In the genomic region with DNA sequence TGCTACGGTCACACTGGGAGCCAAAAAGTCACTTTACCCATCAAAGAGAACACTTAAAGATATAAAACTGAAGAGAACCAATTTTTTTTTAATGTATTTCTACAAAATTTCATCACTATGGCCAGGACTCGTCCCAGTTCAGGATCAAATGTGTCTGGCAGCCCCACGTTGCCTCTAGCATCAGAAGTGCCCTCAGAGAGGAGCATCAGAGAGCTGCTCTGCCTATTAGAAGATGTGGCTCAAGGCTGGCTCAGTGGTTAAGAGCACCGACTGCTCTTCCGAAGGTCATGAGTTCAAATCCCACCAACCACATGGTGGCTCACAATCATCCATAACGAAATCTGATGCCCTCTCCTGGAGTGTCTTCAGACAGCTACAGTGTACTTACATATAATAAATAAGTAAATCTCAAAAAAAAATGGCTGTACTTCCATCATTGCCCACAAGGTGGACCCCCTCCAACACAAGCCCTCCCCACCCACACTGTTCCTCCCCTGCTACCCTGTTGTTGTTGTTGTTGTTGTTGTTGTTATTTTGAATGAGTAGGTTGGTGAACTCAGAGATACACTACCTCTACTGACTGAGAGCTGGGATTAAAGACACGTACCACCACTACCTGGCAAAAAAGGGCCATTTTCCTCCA, we compare ENCODE assay signal across 8 mouse cellular contexts. TPM values are rescaled to one million over a fixed set of nuclear protein-coding genes. Genes with fewer than 3 reads are reported as not detected.
DNase-seq lines count a peak whose midpoint lies in the region; ATAC-seq and TF ChIP-seq lines count a peak whose summit lies in the region.

No protein-coding gene starts in this region.

- no peak for TF ChIP-seq POLR2A in ES-Bruce4 (IDR thresholded peaks at IDR 0.05; ENCODE audit: insufficient read depth, low read length)
- no peak for TF ChIP-seq POLR2A in lung, adult 2 months (IDR thresholded peaks at IDR 0.05; ENCODE audit: borderline replicate concordance, extremely low read depth, low read depth, low read length)

- no peak overlapping the region for H3K4me2 ChIP-seq in kidney, postnatal 0 days (ENCODE audit: low read length)
- no peak overlapping the region for H3K4me2 ChIP-seq in kidney, embryonic 16.5 days (replicated peaks; ENCODE audit: low read depth, low read length)
- H3K4me2 ChIP-seq in heart, embryonic 13.5 days = peak overlapping the region; percentile 79

- H3K4me3 ChIP-seq in kidney, postnatal 0 days (replicated peaks; ENCODE audit: low read depth, low read length) = no peak overlapping the region
- no peak overlapping the region for H3K4me3 ChIP-seq in kidney, embryonic 16.5 days (ENCODE audit: low read length)
- peak overlapping the region; percentile 52 for H3K4me3 ChIP-seq in ES-Bruce4 (ENCODE audit: low read depth, low read length)
- no peak overlapping the region for H3K4me3 ChIP-seq in heart, embryonic 13.5 days
- H3K4me3 ChIP-seq in lung, adult 2 months (replicated peaks; ENCODE audit: extremely low read depth, low read depth, low read length) = no peak overlapping the region

- no peaks in the 10 kb centered on the region for H3K9me3 ChIP-seq in kidney, postnatal 0 days (replicated peaks; ENCODE audit: low read length)
- no peaks in the 10 kb centered on the region for H3K9me3 ChIP-seq in kidney, embryonic 16.5 days (ENCODE audit: low read length)
- H3K9me3 ChIP-seq in ES-Bruce4 (replicated peaks; ENCODE audit: control insufficient read depth, insufficient read depth, low read length, poor library complexity, severe bottlenecking) = no peaks in the 10 kb centered on the region
- no peaks in the 10 kb centered on the region for H3K9me3 ChIP-seq in heart, embryonic 13.5 days

- TF ChIP-seq CTCF in kidney, postnatal 0 days (IDR thresholded peaks at IDR 0.05; ENCODE audit: low read depth) = peak; percentile 85
- TF ChIP-seq CTCF in ES-Bruce4 (IDR thresholded peaks at IDR 0.05; ENCODE audit: low read depth, low read length) = peak; percentile 65
- peak; percentile 56 for TF ChIP-seq CTCF in lung, adult 2 months (IDR thresholded peaks at IDR 0.05; ENCODE audit: insufficient read depth, low read length)

- no peaks in the 10 kb centered on the region for H3K36me3 ChIP-seq in kidney, postnatal 0 days (ENCODE audit: insufficient read depth, low read length)
- H3K36me3 ChIP-seq in kidney, embryonic 16.5 days (ENCODE audit: insufficient read depth, low read length) = 0 out of 2 replicates have a peak, but pooled peaks cover 3% of the 10 kb centered on the region
- 0 out of 2 replicates have a peak, but pooled peaks cover 3% of the 10 kb centered on the region for H3K36me3 ChIP-seq in ES-Bruce4 (ENCODE audit: control insufficient read depth, insufficient read depth, low read length, poor library complexity, severe bottlenecking)
- H3K36me3 ChIP-seq in heart, embryonic 13.5 days = no peaks in the 10 kb centered on the region
- H3K36me3 ChIP-seq in splenic B cell, adult 2 months (ENCODE audit: control insufficient read depth, insufficient read depth, low read length, poor library complexity, severe bottlenecking) = no peaks in the 10 kb centered on the region

- no peak overlapping the region for H3K27ac ChIP-seq in kidney, postnatal 0 days
- no peak overlapping the region for H3K27ac ChIP-seq in kidney, embryonic 16.5 days (ENCODE audit: low read length)
- peak overlapping the region; percentile 37; the same call in 1 of the 2 replicates for H3K27ac ChIP-seq in ES-Bruce4 (ENCODE audit: insufficient read depth, low read length)
- H3K27ac ChIP-seq in heart, embryonic 13.5 days (replicated peaks) = no peak overlapping the region

- 0 out of 2 replicates have a peak, but pooled peaks cover 3% of the 10 kb centered on the region for H3K4me1 ChIP-seq in kidney, postnatal 0 days (replicated peaks; ENCODE audit: insufficient read depth, low read length)
- peaks cover 13% of the 10 kb centered on the region; the same call in 1 of the 2 replicates for H3K4me1 ChIP-seq in kidney, embryonic 16.5 days (ENCODE audit: insufficient read depth, low read length)
- H3K4me1 ChIP-seq in ES-Bruce4 (ENCODE audit: control insufficient read depth, insufficient read depth, low read length) = no peaks in the 10 kb centered on the region
- H3K4me1 ChIP-seq in heart, embryonic 13.5 days = peaks cover 18% of the 10 kb centered on the region
- H3K4me1 ChIP-seq in lung, adult 2 months (ENCODE audit: control insufficient read depth, insufficient read depth, low read length) = no peaks in the 10 kb centered on the region

- no peak for ATAC-seq in kidney, postnatal 0 days (replicated peaks; ENCODE audit: low FRiP score, low read depth)
- ATAC-seq in kidney, embryonic 16.5 days (ENCODE audit: low FRiP score, low TSS enrichment) = no peak
- ATAC-seq in heart, embryonic 13.5 days (ENCODE audit: extremely low read depth, insufficient number of reproducible peaks, low FRiP score, low TSS enrichment) = no peak

- no peak for TF ChIP-seq EP300 in ES-Bruce4 (IDR thresholded peaks at IDR 0.05; ENCODE audit: insufficient read depth, low read depth, low read length)

- WGBS in kidney, postnatal 0 days = 34% methylated on average over 7 of the region's 7 CpGs
- WGBS in kidney, embryonic 16.5 days = 34% methylated on average over 7 of the region's 7 CpGs
- WGBS in heart, embryonic 13.5 days = 19% methylated on average over 7 of the region's 7 CpGs
- 36% methylated on average over 7 of the region's 7 CpGs for WGBS in lung, adult 2 months

- peak; percentile 68 for DNase-seq in kidney, postnatal 0 days (ENCODE audit: low spot score)
- peak; percentile 65 for DNase-seq in c-Kit-positive CD71-negative TER-119-negative erythroid progenitor cells, embryonic 14.5 days (ENCODE audit: low read depth)
- no peak for DNase-seq in lung, adult 2 months
- peak; percentile 88 for DNase-seq in splenic B cell, adult 2 months (ENCODE audit: low read depth, low spot score)
- no peak for DNase-seq in right cerebral cortex, postnatal 36 days (ENCODE audit: low spot score in 2 of 2)

- no peaks in the 10 kb centered on the region for H3K27me3 ChIP-seq in kidney, postnatal 0 days (ENCODE audit: insufficient read depth, low read length)
- no peaks in the 10 kb centered on the region for H3K27me3 ChIP-seq in kidney, embryonic 16.5 days (ENCODE audit: insufficient read depth, low read length)
- H3K27me3 ChIP-seq in ES-Bruce4 (ENCODE audit: control insufficient read depth, insufficient read depth, low read length, poor library complexity, severe bottlenecking) = no peaks in the 10 kb centered on the region
- H3K27me3 ChIP-seq in heart, embryonic 13.5 days (replicated peaks) = 0 out of 2 replicates have a peak, but pooled peaks cover 9% of the 10 kb centered on the region
- H3K27me3 ChIP-seq in splenic B cell, adult 2 months (ENCODE audit: control insufficient read depth, insufficient read depth, low read length, poor library complexity, severe bottlenecking) = no peaks in the 10 kb centered on the region

- no peak overlapping the region for H3K9ac ChIP-seq in kidney, postnatal 0 days (ENCODE audit: low read depth, low read length)
- no peak overlapping the region for H3K9ac ChIP-seq in kidney, embryonic 16.5 days (replicated peaks; ENCODE audit: low read length)
- peak overlapping the region; percentile 74 for H3K9ac ChIP-seq in ES-Bruce4 (ENCODE audit: low read depth, poor library complexity, severe bottlenecking)
- no peak overlapping the region for H3K9ac ChIP-seq in heart, embryonic 13.5 days

RNA-seq across cellular contexts. Expression of gene Fanca, which starts 1.3 kb away (rescaled TPM):
- polyA plus RNA-seq in kidney, postnatal 0 days (2015; fragmentation: Nextera tagmentation; extraction: Ambion mirVana) = 18.7 and 21.5 TPM in 2 replicates
- polyA plus RNA-seq in kidney, embryonic 16.5 days (2015; fragmentation: Nextera tagmentation; extraction: Ambion mirVana) = 36.6 and 43.8 TPM in 2 replicates
- polyA plus RNA-seq in ES-Bruce4 (2011; ENCODE audit: insufficient read depth, insufficient read length, low read depth, missing spikeins) = 56.4 and 58.9 TPM in 2 replicates
- polyA plus RNA-seq in heart, embryonic 13.5 days (2015; fragmentation: Nextera tagmentation; extraction: Ambion mirVana) = 17.0 and 17.5 TPM in 2 replicates
- 17.8 and 21.8 TPM in 2 replicates for polyA plus RNA-seq in lung, adult 2 months (2012; rRNA removed)

RNA-seq across cellular contexts. Expression of gene Spire2, which starts 12.9 kb away (rescaled TPM):
- polyA plus RNA-seq in kidney, postnatal 0 days (2015; fragmentation: Nextera tagmentation; extraction: Ambion mirVana) = 5.7 and 5.8 TPM in 2 replicates
- 4.9 and 5.4 TPM in 2 replicates for polyA plus RNA-seq in kidney, embryonic 16.5 days (2015; fragmentation: Nextera tagmentation; extraction: Ambion mirVana)
- 4.2 and 5.0 TPM in 2 replicates for polyA plus RNA-seq in ES-Bruce4 (2011; ENCODE audit: insufficient read depth, insufficient read length, low read depth, missing spikeins)
- polyA plus RNA-seq in heart, embryonic 13.5 days (2015; fragmentation: Nextera tagmentation; extraction: Ambion mirVana) = 1.1 and 1.7 TPM in 2 replicates
- polyA plus RNA-seq in lung, adult 2 months (2012; rRNA removed) = 5.2 TPM in 2 replicates

RNA-seq across cellular contexts. Expression of gene Tcf25, which starts 53.9 kb away (rescaled TPM):
- polyA plus RNA-seq in kidney, postnatal 0 days (2015; fragmentation: Nextera tagmentation; extraction: Ambion mirVana) = 168 and 170 TPM in 2 replicates
- 168 and 175 TPM in 2 replicates for polyA plus RNA-seq in kidney, embryonic 16.5 days (2015; fragmentation: Nextera tagmentation; extraction: Ambion mirVana)
- 239 TPM in 2 replicates for polyA plus RNA-seq in ES-Bruce4 (2011; ENCODE audit: insufficient read depth, insufficient read length, low read depth, missing spikeins)
- polyA plus RNA-seq in heart, embryonic 13.5 days (2015; fragmentation: Nextera tagmentation; extraction: Ambion mirVana) = 136 and 141 TPM in 2 replicates
- polyA plus RNA-seq in lung, adult 2 months (2012; rRNA removed) = 150 and 188 TPM in 2 replicates

Comparison
In these comparisons a context has a peak if more than half of its experiments do, and no peak if none do; other contexts are left out.
1. DNase-seq: peak in kidney, postnatal 0 days (single experiment), c-Kit-positive CD71-negative TER-119-negative erythroid progenitor cells, embryonic 14.5 days (single experiment) and splenic B cell, adult 2 months (single experiment); none in lung, adult 2 months (single experiment) and right cerebral cortex, postnatal 36 days (0 of 2).
2. Peak in every context shown above with its lines, with median percentiles within 50 percentile points of each other: CTCF ChIP-seq.